Mouse (Mus musculus) fat pad, adult 2 months (tissue): Measurements from ENCODE around the gene Commd1.

Experiments used
- DNase-seq: peaks from one replicate; pipeline ENCODE4 v3.0.0-alpha.2; 2011; ENCODE audit warnings: low read depth, low spot score; ENCODE audit errors: extremely low read depth

Gene Commd1

GRCm38 (mm10) chr11:22892466-22892865, 89.7 kb downstream of the Commd1 start:
- DNase-seq: no peak

- DNase-seq: no peak
Measured at GRCm38 (mm10) chr11:22891876-22892275, 90.3 kb downstream of the Commd1 start.

- DNase-seq: no peak
Measured at GRCm38 (mm10) chr11:22891242-22891641, 90.9 kb downstream of the Commd1 start.

- DNase-seq: no peak
Measured at GRCm38 (mm10) chr11:22889224-22889623, 93.0 kb downstream of the Commd1 start.

- DNase-seq: no peak
Measured at GRCm38 (mm10) chr11:22886991-22887390, 95.2 kb downstream of the Commd1 start.

GRCm38 (mm10) chr11:22885350-22885749, 96.8 kb downstream of the Commd1 start:
- DNase-seq: no peak

GRCm38 (mm10) chr11:22883676-22884075, 98.5 kb downstream of the Commd1 start:
- no peak for DNase-seq

- DNase-seq: no peak
Measured at GRCm38 (mm10) chr11:22882926-22883325, 99.3 kb downstream of the Commd1 start.

GRCm38 (mm10) chr11:22880383-22881172, 101.6 kb downstream of the Commd1 start:
- DNase-seq: no peak

GRCm38 (mm10) chr11:22879645-22880044, 102.5 kb downstream of the Commd1 start:
- no peak for DNase-seq

- DNase-seq: no peak
Measured at GRCm38 (mm10) chr11:22876680-22877330, 105.4 kb downstream of the Commd1 start.

- DNase-seq: no peak
Measured at GRCm38 (mm10) chr11:22875279-22875678, 106.9 kb downstream of the Commd1 start.

- no peak for DNase-seq
Measured at GRCm38 (mm10) chr11:22874747-22875146, 107.4 kb downstream of the Commd1 start.

GRCm38 (mm10) chr11:22873383-22873782, 108.8 kb downstream of the Commd1 start:
- no peak for DNase-seq

GRCm38 (mm10) chr11:22872307-22872680, 109.9 kb downstream of the Commd1 start:
- no peak for DNase-seq

- DNase-seq: no peak
Measured at GRCm38 (mm10) chr11:22871628-22872306, 110.4 kb downstream of the Commd1 start.

GRCm38 (mm10) chr11:22868582-22868981, 113.6 kb downstream of the Commd1 start:
- no peak for DNase-seq

- DNase-seq: no peak
Measured at GRCm38 (mm10) chr11:22867691-22868090, 114.5 kb downstream of the Commd1 start.

GRCm38 (mm10) chr11:22865635-22866246, 116.4 kb downstream of the Commd1 start:
- DNase-seq: no peak

GRCm38 (mm10) chr11:22864305-22865060, 117.7 kb downstream of the Commd1 start:
- no peak for DNase-seq

- no peak for DNase-seq
Measured at GRCm38 (mm10) chr11:22863581-22863980, 118.6 kb downstream of the Commd1 start.
